Mouse (Mus musculus) cerebral cortex, adult 2 months (tissue): ENCODE measurements around the gene Hmga1b.

ENCODE experiments used
- WGBS: fragments of 180-500 bp; shearing (Covaris S2); methylation state at CpG from one replicate; pipeline ENCODE4 v1.1.7; 2018; 5-methylcytosine and 5-hydroxymethylcytosine counted together

Gene Hmga1b

DNA sequence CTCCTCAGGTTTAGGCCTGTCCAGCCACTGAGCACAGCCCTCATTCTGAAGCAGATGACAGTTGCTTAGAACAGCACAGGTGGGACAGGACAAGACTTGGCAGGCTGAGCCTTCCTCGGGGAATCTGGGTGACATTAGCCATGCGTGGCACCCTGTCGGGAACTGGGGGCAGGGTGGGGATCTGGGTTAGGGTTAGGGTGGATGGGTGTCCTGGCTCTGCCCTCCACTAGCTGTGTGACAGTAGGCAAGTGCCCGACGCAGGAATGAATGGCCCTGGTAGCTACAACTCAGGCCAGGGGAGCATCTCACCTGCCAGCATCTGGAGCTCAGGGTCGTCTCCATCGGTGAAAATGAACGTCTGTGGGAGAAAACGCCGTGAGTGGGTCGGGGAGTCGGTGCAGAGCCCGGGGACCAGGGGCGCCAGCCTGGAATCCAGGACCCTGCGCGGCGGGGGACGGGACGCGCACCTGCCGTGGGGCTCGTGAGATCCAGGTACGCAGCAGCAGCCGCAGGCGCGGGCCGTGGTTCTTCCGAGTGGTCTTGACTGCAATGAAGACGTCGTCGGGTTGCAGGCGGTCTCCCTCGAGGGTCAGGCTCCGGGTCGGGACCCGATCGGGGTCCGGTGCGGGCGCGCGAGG lies 21.0 kb downstream of the Hmga1b start:
- WGBS = 1% methylated on average over 42 of the region's 42 CpGs

DNA sequence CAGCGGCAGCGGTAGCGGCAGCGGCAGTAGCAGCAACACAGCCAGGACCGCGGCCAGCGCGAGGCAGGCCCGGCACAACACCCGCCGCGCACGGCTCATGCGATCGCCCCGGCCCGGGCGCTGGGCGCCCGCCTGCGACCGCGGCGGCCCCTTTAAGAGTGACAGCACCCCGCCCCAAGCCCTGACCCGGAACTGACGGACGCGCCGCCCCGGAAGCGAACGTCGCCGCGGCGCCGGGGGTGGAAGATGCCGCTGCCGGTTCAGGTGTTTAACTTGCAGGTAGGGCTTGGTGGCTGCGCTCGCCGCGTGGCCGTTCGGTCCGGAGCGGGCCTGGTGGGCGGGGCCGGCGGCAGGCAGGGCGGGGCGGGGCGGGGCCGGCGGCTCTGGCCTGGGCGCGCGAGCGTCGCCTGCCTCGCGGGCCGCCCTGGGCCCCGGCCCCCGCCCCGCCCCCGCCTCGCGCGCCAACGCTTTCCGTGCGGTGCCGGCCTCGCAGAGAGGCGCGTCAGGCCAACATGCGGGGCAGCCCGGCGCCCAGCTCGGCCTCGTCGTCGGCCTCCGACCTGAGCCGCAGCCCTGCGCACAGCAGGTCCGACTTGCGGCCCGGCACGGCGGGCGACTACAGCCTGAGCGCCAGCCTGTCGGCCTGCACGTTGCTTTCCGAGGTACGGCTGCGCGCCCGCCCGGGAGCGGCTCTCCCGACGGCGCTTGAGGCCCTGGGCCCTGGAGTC lies 21.6 kb downstream of the Hmga1b start, which contains the start of the genes Rfng and Gps1:
TSS of gene Rfng (minus strand) at position 144 of the 728 bp plus-strand sequence.
TSS of gene Gps1 (plus strand) at position 209 of the 728 bp plus-strand sequence.
- WGBS = under 1% methylated on average over 104 of the region's 107 CpGs

DNA sequence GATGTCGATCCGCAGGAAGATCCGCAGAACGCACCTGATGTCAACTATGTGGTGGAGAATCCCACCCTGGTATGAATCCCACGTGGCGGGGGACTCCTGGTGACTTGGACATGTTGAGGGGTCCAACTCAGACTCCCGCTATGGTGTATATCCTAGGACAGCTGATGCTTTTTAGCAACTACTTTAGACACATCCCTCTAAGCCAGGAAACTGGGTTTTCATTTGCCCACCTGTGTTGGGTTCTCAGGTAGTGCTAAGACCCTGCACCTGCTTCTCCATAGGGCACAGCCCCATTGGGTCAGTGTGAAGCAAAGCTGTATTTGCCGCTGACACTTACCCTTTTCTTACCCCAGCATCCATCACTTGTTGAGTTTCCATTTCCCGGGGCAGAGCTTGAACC lies 22.6 kb downstream of the Hmga1b start:
- WGBS = 32% methylated on average over 9 of the region's 9 CpGs

DNA sequence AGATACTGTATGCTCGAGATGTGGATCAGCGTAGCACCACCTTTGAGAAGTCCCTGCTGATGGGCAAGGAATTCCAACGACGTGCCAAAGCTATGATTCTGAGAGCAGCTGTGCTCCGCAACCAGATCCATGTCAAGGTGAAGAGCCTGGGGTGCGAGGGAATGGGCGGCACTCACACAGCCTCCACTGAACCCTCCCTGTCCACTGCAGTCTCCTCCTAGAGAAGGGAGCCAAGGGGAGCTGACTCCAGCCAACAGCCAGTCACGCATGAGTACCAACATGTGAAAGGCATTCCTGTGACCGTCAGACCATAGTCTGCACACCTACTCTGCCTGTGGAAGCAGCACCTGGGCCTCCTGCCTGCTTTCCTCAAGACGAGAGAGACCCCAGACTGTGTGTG lies 25.9 kb downstream of the Hmga1b start:
- 87% methylated on average over 9 of the region's 10 CpGs for WGBS

DNA sequence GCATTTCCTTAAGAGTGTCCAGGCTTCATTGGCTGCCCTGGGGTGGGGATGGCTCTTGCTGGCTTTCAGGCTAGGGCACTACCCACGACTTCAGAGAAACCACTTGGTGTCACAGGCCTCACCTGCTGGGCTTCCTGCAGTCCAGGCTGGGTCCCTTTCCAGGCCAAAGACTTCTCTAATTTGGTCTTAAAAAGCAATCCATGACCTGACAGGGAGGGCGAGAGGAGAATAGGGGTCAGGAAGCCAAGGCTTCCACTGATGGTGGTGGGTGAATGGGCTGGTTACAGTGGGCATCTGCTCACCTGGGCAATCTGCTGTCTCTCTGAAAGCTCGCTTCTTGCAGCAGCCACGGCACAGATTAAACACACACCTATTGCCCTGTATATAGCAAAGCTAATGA lies 26.8 kb downstream of the Hmga1b start:
- 83% methylated on average over 4 of the region's 4 CpGs for WGBS

DNA sequence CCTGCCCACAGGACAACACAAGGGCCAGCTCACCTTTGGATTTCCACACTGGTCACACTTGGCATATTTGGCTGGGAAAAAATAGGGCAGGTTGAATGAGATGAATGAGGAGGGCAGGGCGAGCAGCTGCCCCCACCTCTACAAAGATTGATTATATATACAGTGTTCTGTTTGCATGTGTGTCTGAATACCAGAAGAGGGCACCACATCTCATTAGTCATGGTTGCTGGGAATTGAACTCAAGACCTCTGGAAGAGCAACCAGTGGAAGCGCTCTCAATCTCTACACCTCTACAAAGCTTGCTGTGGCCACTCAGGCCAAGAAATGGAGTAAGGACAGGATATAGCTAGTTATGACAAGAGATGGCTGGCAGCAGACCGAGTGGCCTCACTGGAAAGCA lies 27.2 kb downstream of the Hmga1b start:
- 88% methylated on average over 3 of the region's 3 CpGs for WGBS

DNA sequence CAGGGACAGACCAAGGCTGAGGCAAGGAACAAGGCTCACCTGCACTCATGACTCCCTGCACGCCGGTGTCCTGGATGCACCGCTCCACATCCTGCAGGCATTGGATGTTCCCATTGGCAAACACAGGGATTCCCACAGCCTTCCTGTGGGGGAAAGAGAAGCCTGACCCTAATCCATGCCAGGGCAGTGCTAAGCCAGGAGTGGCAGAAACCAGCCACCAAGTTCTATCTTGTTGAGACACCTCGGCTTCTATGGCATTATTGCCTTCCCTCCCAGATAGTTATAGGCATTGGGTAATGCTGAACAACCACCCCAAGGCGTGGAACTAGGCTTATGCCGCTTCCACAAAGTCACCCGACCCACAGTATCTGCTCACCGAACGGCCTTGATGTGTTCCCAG lies 30.1 kb downstream of the Hmga1b start:
- 95% methylated on average over 9 of the region's 9 CpGs for WGBS

DNA sequence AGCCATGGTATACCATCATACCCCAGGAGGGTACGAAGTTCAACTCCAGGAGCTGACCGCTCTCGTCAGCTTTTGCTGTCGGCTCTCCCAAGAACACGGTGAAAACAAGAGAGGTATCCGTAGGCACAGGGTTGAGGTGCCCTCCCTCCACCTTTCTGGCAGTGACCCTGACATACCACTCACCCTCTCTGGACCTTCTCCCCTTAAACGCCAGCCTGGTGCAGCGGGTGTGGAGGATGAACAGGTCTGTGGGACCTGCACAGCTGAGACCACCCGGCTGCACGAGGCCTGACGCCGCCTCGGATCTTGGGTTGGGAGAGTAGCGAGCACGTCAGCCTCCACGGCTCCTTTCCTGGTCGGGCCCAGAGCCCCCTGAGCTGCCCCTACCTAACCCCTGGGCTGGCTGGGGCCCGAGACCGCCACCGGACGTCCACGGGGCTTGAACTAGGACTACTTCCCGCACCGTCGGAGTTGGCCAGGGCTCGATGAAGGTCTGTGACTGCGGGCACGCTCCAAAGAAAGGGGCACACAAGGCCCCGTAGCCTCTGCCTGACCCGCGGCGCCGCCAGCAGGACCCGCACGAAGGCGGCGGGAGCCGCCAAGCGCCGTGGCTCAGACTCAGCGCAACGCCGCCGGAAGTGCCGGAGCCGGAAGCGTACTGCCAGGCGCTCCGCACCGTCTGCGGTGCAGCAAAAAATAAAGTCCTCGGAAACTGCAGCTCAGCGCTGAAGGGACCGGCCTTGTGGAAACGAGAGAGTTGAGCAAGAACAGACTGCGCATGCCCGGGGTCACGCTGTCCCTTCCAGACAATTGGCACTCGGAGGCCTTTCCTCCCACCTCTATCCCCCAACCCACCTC lies 33.4 kb downstream of the Hmga1b start, which contains the start of gene Dus1l:
TSS of gene Dus1l (minus strand) at position 648 of the 858 bp plus-strand sequence.
- WGBS = 2% methylated on average over 59 of the region's 59 CpGs

DNA sequence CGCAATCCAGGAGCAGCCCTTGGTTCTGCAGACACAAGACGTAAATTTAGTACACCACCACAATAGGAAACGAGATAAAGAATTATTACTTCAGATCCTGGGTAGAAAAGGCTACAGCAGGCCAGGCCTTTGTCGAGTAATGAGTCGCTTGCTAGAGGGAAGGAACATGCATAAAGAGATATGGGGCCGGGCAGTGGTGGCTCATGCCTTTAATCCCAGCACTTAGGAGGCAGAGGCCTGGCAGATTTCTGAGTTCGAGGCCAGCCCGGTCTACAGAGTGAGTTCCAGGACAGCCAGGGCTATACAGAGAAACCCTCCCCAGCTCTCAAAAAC lies 34.0 kb downstream of the Hmga1b start:
- 23% methylated on average over 8 of the region's 8 CpGs for WGBS

DNA sequence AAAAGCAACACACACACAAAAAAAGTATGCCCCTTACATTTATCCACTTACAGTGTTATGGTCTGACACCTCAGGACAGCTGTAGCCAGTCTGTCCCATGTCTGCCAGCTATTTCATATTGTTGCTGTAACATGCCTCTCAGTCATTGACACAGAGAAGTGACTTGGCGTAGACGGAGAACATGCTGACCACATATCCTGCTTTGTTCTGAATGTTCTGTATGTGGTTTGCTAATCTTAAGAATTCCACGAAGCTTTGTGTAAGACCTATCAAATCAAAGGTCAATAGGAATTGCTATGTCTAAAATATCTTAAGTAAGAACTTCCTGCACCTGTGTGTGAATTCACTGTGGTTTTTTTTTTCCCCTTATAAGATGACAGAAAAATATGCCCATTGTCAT lies 35.6 kb downstream of the Hmga1b start:
- 87% methylated on average over 3 of the region's 3 CpGs for WGBS

DNA sequence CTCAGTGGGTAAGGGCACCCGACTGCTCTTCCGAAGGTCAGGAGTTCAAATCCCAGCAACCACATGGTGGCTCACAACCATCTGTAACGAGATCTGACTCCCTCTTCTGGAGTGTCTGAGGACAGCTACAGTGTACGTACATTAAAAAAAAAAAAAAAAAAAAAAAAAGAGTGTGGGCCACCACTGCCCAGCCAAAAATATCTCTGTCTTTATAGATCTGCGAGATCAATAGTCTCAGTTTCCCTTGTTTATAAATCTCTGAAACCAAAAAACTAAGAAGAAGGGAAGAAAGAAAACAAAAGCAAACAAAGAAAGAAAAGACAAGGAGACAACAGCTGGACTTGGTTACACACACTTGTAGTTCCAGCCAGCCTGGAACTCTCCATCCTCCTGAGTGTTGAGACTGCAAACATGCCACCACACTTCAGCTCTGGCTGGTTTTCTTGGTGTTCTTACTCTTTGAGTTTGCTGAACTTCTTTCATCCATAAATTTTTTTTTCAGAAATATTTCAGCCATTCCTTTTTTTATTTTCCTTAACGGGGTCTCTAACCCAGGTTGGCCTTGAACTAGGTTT lies 36.8 kb downstream of the Hmga1b start:
- 67% methylated on average over 6 of the region's 6 CpGs for WGBS

DNA sequence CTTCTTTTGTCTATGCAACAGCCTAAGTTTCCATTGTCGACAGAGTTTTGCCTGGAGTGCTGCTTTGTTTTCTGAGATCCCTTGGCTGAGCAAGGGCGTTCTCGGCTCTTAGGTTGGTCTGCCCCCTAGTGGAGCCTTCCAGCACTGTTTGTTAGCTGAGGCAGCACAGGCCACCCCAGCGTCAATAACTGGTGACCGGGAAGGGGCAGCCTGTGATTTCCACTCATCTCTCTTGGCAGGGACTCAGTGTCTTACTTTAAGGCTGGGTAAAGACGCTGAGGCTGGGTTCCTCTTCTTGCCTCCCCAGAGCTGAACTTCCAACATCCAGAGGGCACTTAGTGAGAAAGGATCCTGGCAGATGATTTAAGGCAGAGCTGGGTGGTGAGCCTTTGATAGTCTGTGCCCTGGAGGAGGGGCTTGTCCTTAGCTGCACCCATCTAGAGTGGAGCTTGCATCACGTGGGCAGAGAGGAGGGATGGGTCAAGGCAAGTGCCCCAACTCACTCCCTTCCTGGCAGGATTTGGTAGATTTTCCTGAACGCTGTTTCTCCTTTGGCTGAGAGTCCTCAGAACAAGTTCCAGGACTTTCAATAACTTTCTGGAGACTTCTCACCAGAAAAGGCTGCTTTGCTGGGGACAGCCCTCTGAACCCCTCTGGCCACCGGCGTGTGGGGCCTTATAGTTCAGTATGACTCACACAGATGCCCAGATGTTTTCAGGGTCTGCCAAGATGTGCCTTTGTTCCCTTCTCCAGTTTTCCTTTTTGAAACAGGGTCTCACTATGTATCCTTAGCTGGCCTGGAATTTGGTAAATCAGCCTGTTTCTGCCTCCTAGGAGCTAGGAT lies 37.7 kb downstream of the Hmga1b start:
- 11% methylated on average over 10 of the region's 10 CpGs for WGBS

DNA sequence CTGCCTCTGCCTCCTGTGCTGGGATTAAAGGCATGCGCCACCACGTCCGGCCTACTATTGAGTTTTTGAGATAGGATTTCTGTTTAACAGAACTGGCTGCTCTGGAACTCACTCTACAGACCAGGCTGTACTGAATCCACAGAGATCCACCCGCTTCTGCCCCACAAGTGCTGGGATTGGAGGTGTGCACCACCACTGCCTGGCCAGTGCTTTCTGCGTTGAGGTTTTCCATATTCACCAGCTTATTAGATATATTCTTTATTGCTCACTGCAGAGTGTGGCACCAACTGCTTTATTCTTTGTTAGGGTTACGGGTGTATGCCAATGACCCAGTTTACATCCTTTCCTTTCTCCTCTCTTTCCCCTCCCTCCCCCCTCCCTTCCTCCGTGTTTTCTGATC lies 41.7 kb downstream of the Hmga1b start:
- 70% methylated on average over 7 of the region's 7 CpGs for WGBS

DNA sequence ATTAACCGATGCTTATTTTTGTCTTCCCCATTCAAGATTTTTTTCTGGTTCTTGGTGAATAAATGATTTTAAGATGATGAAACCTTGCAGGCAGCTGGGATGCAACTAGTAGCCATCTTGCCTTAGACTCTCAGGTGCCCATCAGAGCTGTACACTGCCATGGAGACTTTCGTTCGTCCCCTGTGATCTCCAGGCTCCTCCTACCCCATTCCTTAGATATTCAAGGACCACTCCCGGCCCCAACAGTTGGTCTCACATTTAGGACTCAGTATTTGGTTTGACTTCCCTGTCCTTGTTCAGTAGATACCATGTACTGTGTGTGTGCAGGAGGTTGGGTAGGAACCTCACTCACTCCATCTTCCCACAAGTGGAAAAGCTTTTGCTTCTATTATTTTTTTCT lies 42.2 kb downstream of the Hmga1b start:
- WGBS = 71% methylated on average over 4 of the region's 4 CpGs

DNA sequence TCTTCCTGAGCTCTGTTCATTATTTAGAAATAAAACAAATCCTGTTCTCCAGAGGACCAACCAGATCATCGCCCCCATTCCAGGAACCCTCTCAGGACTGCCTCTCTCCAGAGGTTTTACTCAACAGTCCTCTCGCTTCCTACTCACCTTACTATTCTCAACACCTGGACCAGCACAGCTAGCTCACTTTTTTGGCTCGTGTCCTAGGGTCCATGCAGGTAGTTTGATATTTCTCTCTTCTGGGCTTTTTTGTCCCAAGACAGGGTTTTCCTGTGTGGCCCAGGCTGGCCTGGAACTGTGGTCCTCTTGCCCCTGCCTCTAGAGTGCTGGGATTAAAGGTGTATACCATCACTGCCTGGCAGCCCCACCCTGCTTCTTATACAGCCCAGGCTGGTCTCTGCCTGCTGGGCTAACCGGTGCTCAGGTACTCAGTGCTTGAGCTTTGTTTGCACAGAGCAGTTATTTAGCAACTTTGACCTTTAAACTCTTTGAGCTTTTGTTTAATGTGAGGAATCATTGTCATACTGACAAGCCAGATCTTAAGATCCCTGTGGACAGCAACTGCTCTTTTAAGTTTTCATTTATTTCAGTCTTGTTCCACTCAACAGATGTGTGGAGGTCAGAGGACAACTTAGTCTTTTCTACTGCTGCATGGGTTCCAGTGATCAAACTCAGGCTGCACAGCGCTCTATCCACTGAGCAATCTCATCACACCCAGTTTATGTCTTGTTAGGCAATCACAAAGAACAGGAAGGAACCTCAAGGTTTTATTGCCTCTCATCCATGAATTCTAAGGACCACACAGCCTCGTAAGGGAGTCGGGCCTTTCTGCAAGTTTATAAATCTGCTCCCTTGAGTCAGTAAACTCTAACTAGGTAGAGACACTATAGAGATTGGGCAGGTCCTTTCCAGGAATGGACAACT lies 43.0 kb downstream of the Hmga1b start:
- WGBS = 83% methylated on average over 7 of the region's 7 CpGs

DNA sequence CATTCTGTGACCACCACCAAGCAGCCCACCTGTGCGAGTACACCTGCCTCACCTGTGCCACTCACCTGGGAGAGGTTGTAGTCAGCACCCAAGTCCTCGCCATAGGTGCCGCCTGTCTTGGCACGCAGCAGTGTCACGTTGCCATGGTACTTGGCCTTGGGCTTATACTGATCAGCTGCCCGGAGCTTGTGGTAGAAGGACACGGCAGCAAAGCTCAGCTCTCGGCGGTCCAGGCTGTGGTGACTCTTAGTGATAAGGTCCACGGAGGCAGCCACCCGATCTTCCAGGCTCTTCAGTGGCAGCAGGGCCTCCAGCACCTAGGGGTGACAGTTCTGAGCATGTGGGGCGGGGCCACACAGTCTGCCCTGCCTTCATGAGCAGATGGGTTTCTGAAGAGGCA lies 45.4 kb downstream of the Hmga1b start:
- 93% methylated on average over 12 of the region's 12 CpGs for WGBS

DNA sequence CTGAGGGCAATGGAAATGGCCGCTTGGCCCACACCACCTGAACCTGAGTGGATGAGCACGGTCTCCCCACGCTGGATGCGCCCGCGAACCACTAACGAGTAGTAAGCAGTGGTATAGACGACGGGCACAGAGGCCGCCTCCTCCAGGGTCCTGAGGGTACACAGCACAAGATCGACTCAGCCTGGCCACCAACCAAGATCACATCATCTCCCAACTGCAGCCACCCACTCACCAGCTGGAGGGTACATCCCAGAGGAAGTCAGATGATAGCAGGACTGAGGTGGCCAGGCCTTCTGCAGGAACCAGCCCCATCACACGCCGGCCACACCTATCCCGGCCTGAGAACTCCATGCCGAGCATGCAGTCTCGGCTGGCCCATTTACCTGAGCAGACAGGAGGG lies 49.5 kb downstream of the Hmga1b start:
- 75% methylated on average over 16 of the region's 16 CpGs for WGBS
